Mouse (Mus musculus): ENCODE measurements at regions not wholly inside any gene's neighbourhood (a gene's known extent, or its start where the extent isn't known, plus 50 kb on each side); places are given as distances from the start of the nearest gene placed in this dataset.

DNA sequence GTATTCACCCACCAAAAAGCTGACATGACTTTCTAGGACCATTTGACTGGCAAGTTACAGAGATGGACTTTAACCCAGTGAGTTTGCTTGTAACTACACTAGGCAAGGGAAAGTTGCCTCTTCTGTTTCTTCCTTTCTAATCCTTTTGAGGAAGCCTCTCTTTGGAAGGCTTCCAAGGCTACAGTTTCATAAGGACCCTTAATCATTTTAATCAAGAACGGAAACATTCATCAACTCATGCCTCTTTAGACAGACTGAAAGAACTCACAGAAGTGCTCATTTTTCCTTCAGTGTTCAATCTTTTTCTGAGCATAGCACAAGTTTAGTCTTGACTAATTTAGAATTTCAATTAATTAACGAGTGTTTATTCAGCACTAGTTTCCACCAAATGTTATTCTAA is 84.2 kb downstream of the Ddx1 start:
- Histone ChIP-seq H3K4me3 (ENCODE audit: low read depth, low read length) (no peak overlapping the region), H3K4me1 (ENCODE audit: control insufficient read depth, insufficient read depth, low read length) (0 out of 2 replicates have a peak, but pooled peaks cover 3% of the 10 kb centered on the region), H3K9ac (ENCODE audit: low read depth, low read length) (no peak overlapping the region), H3K9me3 (ENCODE audit: control insufficient read depth, low read length) (no peaks in the 10 kb centered on the region), H3K36me3 (ENCODE audit: control insufficient read depth, insufficient read depth, low read length) (no peaks in the 10 kb centered on the region), H3K27ac (replicated peaks; ENCODE audit: low read depth, low read length) (no peak overlapping the region), H3K4me2 (ENCODE audit: low read depth, low read length) (no peak overlapping the region), H3K27me3 (replicated peaks; ENCODE audit: control insufficient read depth, insufficient read depth, low read length) (no peaks in the 10 kb centered on the region)
- ATAC-seq (ENCODE audit: low read depth) (no peak), DNase-seq (ENCODE audit: low spot score) (peak; percentile 51)
- 54% methylated on average over 2 of the region's 2 CpGs for WGBS

DNA sequence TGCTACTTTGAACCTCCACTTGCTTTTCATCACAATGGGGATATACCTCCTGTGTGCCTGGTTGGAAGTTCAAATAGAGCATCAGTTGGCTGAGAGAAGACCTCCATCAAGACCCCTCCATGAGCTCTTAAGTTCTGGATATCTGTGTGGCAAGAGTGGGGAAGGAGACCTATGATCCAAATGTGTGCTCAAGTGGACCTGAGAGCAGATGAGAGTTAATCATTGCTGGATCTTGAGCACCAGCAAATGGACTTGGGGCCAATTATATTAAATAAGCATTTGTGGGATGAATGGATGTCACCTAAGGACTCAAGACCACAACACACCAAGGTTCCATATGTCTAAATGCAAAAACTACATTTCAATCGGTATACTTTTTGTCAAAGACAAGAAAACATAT is 88.0 kb downstream of the Ddx1 start:
- Histone ChIP-seq H3K36me3 (ENCODE audit: control insufficient read depth, insufficient read depth, low read length) (no peaks in the 10 kb centered on the region), H3K4me3 (ENCODE audit: low read depth, low read length) (no peak overlapping the region), H3K4me2 (ENCODE audit: low read depth, low read length) (no peak overlapping the region), H3K9ac (ENCODE audit: low read depth, low read length) (no peak overlapping the region), H3K4me1 (ENCODE audit: control insufficient read depth, insufficient read depth, low read length) (peaks cover 13% of the 10 kb centered on the region), H3K27ac (replicated peaks; ENCODE audit: low read depth, low read length) (no peak overlapping the region), H3K9me3 (ENCODE audit: control insufficient read depth, low read length) (no peaks in the 10 kb centered on the region), H3K27me3 (replicated peaks; ENCODE audit: control insufficient read depth, insufficient read depth, low read length) (no peaks in the 10 kb centered on the region)
- DNase-seq (ENCODE audit: low spot score) = no peak
- WGBS = 95% methylated on average over 1 of the region's 1 CpGs
- no peak for ATAC-seq (ENCODE audit: low read depth)

- peaks cover 10% of the 10 kb centered on the region for H3K4me1 ChIP-seq (ENCODE audit: control insufficient read depth, insufficient read depth, low read length)
- no peaks in the 10 kb centered on the region for H3K36me3 ChIP-seq (ENCODE audit: control insufficient read depth, insufficient read depth, low read length)
- no peaks in the 10 kb centered on the region for H3K27me3 ChIP-seq (replicated peaks; ENCODE audit: control insufficient read depth, insufficient read depth, low read length)
- DNase-seq (ENCODE audit: low spot score) (no peak), ATAC-seq (ENCODE audit: low read depth) (no peak; the same call in 1 of the 2 replicates)
- H3K4me2 ChIP-seq (ENCODE audit: low read depth, low read length) = no peak overlapping the region
- H3K9ac ChIP-seq (ENCODE audit: low read depth, low read length) = no peak overlapping the region
- H3K4me3 ChIP-seq (ENCODE audit: low read depth, low read length) = no peak overlapping the region
- H3K9me3 ChIP-seq (ENCODE audit: control insufficient read depth, low read length) = no peaks in the 10 kb centered on the region
- H3K27ac ChIP-seq (replicated peaks; ENCODE audit: low read depth, low read length) = no peak overlapping the region
These were observed 89.5 kb downstream of the Ddx1 start for GRCm38 (mm10) chr12:13159346-13160055.

- no peaks in the 10 kb centered on the region for H3K9me3 ChIP-seq (ENCODE audit: control insufficient read depth, low read length)
- no peak overlapping the region for H3K4me3 ChIP-seq (ENCODE audit: low read depth, low read length)
- WGBS = 35% methylated on average over 7 of the region's 7 CpGs
- DNase-seq (ENCODE audit: low spot score) (peak; percentile 51), ATAC-seq (ENCODE audit: low read depth) (0 out of 2 replicates have a peak, but pooled peaks have one; percentile 37)
- H3K27me3 ChIP-seq (replicated peaks; ENCODE audit: control insufficient read depth, insufficient read depth, low read length) = no peaks in the 10 kb centered on the region
- H3K27ac ChIP-seq (replicated peaks; ENCODE audit: low read depth, low read length) = peak overlapping the region; percentile 29; the same call in 1 of the 2 replicates
- H3K9ac ChIP-seq (ENCODE audit: low read depth, low read length) = no peak overlapping the region
- H3K36me3 ChIP-seq (ENCODE audit: control insufficient read depth, insufficient read depth, low read length) = no peaks in the 10 kb centered on the region
- H3K4me1 ChIP-seq (ENCODE audit: control insufficient read depth, insufficient read depth, low read length) = peaks cover 10% of the 10 kb centered on the region
- H3K4me2 ChIP-seq (ENCODE audit: low read depth, low read length) = no peak overlapping the region
These were observed 91.2 kb downstream of the Ddx1 start for GRCm38 (mm10) chr12:13157666-13158381.

GRCm38 (mm10) chr12:13157089-13157488 is 91.9 kb downstream of the Ddx1 start:
- Histone ChIP-seq H3K9me3 (ENCODE audit: control insufficient read depth, low read length) (no peaks in the 10 kb centered on the region), H3K27me3 (replicated peaks; ENCODE audit: control insufficient read depth, insufficient read depth, low read length) (no peaks in the 10 kb centered on the region), H3K27ac (replicated peaks; ENCODE audit: low read depth, low read length) (no peak overlapping the region), H3K4me2 (ENCODE audit: low read depth, low read length) (no peak overlapping the region), H3K4me1 (ENCODE audit: control insufficient read depth, insufficient read depth, low read length) (peaks cover 10% of the 10 kb centered on the region), H3K36me3 (ENCODE audit: control insufficient read depth, insufficient read depth, low read length) (no peaks in the 10 kb centered on the region), H3K4me3 (ENCODE audit: low read depth, low read length) (no peak overlapping the region), H3K9ac (ENCODE audit: low read depth, low read length) (no peak overlapping the region)
- DNase-seq (ENCODE audit: low spot score) (no peak), ATAC-seq (ENCODE audit: low read depth) (no peak)
- 59% methylated on average over 10 of the region's 10 CpGs for WGBS

DNA sequence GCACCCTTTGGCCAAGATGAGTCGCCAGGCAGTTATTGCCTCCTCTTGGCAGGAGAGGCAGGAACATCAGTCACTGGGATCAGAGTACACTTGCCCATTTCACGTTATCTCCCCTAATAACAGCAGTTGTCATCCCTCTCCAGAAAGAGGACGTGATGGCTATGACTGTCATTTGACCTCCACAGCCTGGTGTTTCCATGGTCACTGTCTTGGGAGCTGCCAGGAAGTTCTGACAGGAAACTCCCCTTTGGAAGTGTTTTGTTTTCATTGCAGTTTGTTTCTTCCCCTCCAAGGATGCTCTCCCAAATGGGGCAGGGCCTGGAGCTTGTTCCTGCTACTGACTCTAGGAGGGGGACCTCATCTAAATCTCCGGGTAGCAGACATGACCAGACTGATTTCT is 98.3 kb downstream of the Ddx1 start:
- 64% methylated on average over 4 of the region's 4 CpGs for WGBS
- no peak for ATAC-seq (ENCODE audit: low read depth)

DNA sequence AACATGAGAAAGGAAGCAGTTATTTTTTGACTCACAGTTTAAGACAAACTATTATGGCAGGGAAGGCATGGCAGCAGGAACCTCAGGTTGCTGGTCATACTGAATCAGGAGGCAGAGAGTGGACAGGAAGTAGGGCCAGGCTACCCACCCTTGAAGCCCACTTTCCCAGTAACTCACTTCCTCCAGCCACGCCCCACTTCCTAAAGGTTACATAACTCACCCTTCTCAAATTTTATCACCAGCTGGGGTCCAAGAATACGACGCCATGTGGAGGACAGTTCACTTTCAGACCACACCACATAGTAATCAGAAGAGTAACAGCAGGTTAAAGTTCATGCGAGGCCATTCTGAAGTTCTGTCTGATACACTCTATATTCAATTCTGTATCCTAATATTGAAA is 101.8 kb downstream of the Ddx1 start:
- no peak for ATAC-seq (ENCODE audit: low read depth)
- H3K9me3 ChIP-seq (ENCODE audit: control insufficient read depth, low read length) = no peaks in the 10 kb centered on the region
- no peak overlapping the region for H3K9ac ChIP-seq (ENCODE audit: low read depth, low read length)
- H3K4me2 ChIP-seq (ENCODE audit: low read depth, low read length) = no peak overlapping the region
- DNase-seq (ENCODE audit: low spot score) = no peak
- H3K4me1 ChIP-seq (ENCODE audit: control insufficient read depth, insufficient read depth, low read length) = no peaks in the 10 kb centered on the region; the same call in 1 of the 2 replicates
- no peaks in the 10 kb centered on the region for H3K36me3 ChIP-seq (ENCODE audit: control insufficient read depth, insufficient read depth, low read length)
- H3K4me3 ChIP-seq (ENCODE audit: low read depth, low read length) = no peak overlapping the region
- WGBS = 86% methylated on average over 4 of the region's 4 CpGs
- no peak overlapping the region for H3K27ac ChIP-seq (replicated peaks; ENCODE audit: low read depth, low read length)
- H3K27me3 ChIP-seq (replicated peaks; ENCODE audit: control insufficient read depth, insufficient read depth, low read length) = no peaks in the 10 kb centered on the region

More for the DNA sequence above, 98.3 kb downstream of the Ddx1 start:
- DNase-seq (ENCODE audit: low spot score) = no peak
- H3K27me3 ChIP-seq (replicated peaks; ENCODE audit: control insufficient read depth, insufficient read depth, low read length) = no peaks in the 10 kb centered on the region
- no peak overlapping the region for H3K27ac ChIP-seq (replicated peaks; ENCODE audit: low read depth, low read length)
- H3K36me3 ChIP-seq (ENCODE audit: control insufficient read depth, insufficient read depth, low read length) = no peaks in the 10 kb centered on the region
- H3K4me2 ChIP-seq (ENCODE audit: low read depth, low read length) = no peak overlapping the region
- H3K9me3 ChIP-seq (ENCODE audit: control insufficient read depth, low read length) = no peaks in the 10 kb centered on the region
- no peak overlapping the region for H3K9ac ChIP-seq (ENCODE audit: low read depth, low read length)
- no peak overlapping the region for H3K4me3 ChIP-seq (ENCODE audit: low read depth, low read length)
- H3K4me1 ChIP-seq (ENCODE audit: control insufficient read depth, insufficient read depth, low read length) = no peaks in the 10 kb centered on the region; the same call in 1 of the 2 replicates

- Histone ChIP-seq H3K27me3 (replicated peaks; ENCODE audit: control insufficient read depth, insufficient read depth, low read length) (no peaks in the 10 kb centered on the region), H3K36me3 (ENCODE audit: control insufficient read depth, insufficient read depth, low read length) (no peaks in the 10 kb centered on the region), H3K27ac (replicated peaks; ENCODE audit: low read depth, low read length) (no peak overlapping the region), H3K4me1 (ENCODE audit: control insufficient read depth, insufficient read depth, low read length) (no peaks in the 10 kb centered on the region; the same call in 1 of the 2 replicates), H3K9me3 (ENCODE audit: control insufficient read depth, low read length) (no peaks in the 10 kb centered on the region), H3K4me2 (ENCODE audit: low read depth, low read length) (no peak overlapping the region), H3K4me3 (ENCODE audit: low read depth, low read length) (no peak overlapping the region), H3K9ac (ENCODE audit: low read depth, low read length) (no peak overlapping the region)
- peak; percentile 72 for DNase-seq (ENCODE audit: low spot score)
- ATAC-seq (ENCODE audit: low read depth) = peak; percentile 78
- 32% methylated on average over 10 of the region's 10 CpGs for WGBS
These were observed 103.6 kb downstream of the Ddx1 start for GRCm38 (mm10) chr12:13145186-13146115.
